Mouse (Mus musculus): ENCODE results near the gene Dpep2nb. TPM values are rescaled to one million over a fixed set of nuclear protein-coding genes. Genes with fewer than 3 reads are reported as not detected.
"Not testable (repeated sequence)": the region's sequence is repeated elsewhere in the genome, so short reads cannot be mapped to it uniquely, and the experiment has no call there.

Gene Dpep2nb
- polyA plus RNA-seq, 1 experiment from 2014 or later = not detected

GRCm38 (mm10) chr8:105991546-105991945 is 14.2 kb downstream of the Dpep2nb start:
- H3K79me2 ChIP-seq (ENCODE audit: inconsistent target) = peaks cover 18% of the 10 kb centered on the region
- peak overlapping the region; percentile 86 for H3K27ac ChIP-seq
- peaks cover 24% of the 10 kb centered on the region for H3K36me3 ChIP-seq (ENCODE audit: inconsistent target)
- peak overlapping the region; percentile 35 for H3K4me3 ChIP-seq (ENCODE audit: inconsistent target)
- WGBS (ENCODE audit: missing documents) = 25% methylated on average over 2 of the region's 2 CpGs

GRCm38 (mm10) chr8:105990856-105991387 is 14.9 kb downstream of the Dpep2nb start, which contains the start of gene Dus2:
TSS of gene Dus2 (plus strand) at chr8:105991337.
- Histone ChIP-seq H3K4me3 (ENCODE audit: inconsistent target) (peak within 1 kb of the TSS; percentile 35), H3K79me2 (ENCODE audit: inconsistent target) (peaks cover 18% of the 10 kb centered on the region), H3K36me3 (ENCODE audit: inconsistent target) (peaks cover 24% of the 10 kb centered on the region), H3K27ac (peak within 1 kb of the TSS; percentile 86)
- WGBS (ENCODE audit: missing documents) = 13% methylated on average over 15 of the region's 15 CpGs

DNA sequence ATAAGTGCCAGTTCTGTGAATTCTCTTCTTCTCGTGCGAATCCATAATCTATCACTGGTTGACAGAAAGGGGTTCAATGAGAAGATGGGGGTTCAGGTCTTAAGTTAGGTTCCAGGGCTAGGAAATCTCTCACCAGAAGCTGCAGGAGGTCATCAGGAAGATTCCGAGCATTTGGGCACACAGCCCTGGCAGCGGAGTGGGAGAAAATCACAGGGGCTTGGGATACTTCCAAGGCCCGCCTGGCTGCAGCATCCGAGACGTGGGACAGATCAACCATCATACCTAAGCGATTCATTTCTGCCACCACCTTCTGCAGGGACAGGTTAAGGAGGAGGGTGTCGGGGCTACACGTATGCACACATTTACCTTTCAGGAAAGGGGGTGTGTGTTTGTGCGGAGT is 17.2 kb downstream of the Dpep2nb start:
- Histone ChIP-seq H3K36me3 (ENCODE audit: inconsistent target) (peaks cover 32% of the 10 kb centered on the region), H3K4me3 (ENCODE audit: inconsistent target) (no peak overlapping the region), H3K27ac (no peak overlapping the region), H3K79me2 (ENCODE audit: inconsistent target) (peaks cover 18% of the 10 kb centered on the region)
- 94% methylated on average over 11 of the region's 11 CpGs for WGBS (ENCODE audit: missing documents)

DNA sequence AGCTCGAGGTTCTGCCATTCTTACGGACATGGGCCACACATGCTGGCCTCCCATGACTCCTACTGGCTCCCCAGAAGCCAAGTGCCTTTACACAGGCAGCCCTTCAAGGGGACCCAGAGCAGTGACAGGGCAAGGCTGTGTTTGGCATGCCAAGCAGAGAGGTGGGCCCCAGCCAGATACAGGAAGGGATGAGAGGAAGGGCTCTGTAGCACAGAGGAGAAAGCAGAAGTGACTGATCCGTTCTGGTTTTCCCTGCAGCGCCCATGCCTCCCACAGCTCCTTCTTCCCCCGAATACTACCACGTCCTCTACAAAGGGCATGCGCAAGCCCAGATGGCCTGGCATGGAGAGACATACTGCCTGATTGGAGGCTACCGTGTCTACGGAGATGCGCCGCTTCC is 22.4 kb downstream of the Dpep2nb start:
- not testable (repeated sequence) for H3K4me3 ChIP-seq (ENCODE audit: inconsistent target); H3K79me2 ChIP-seq (ENCODE audit: inconsistent target)
- H3K36me3 ChIP-seq (ENCODE audit: inconsistent target) = peaks cover 22% of the 10 kb centered on the region
- WGBS (ENCODE audit: missing documents) = 35% methylated on average over 5 of the region's 11 CpGs
- H3K27ac ChIP-seq = peak overlapping the region; percentile 48

DNA sequence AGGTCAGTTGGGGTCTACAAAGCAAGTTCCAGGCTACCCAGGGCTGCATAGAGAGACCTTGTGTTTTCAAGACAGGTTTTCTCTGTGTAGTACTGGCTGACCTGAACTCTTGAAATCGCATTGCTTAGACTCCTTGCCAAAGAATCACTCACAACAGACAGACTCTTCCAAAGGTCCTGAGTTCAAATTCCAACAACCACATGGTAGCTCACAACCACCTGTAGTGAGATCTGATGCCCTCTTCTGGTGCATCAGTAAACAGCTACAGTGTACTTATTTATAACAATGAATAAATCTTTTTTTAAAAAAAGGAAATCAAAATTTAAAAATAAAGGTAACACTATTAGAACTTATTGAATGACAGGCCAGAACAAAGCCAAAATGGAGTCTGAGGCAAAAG is 24.6 kb downstream of the Dpep2nb start:
- peaks cover 8% of the 10 kb centered on the region; the same call in 1 of the 2 replicates for H3K36me3 ChIP-seq (ENCODE audit: inconsistent target)
- H3K79me2 ChIP-seq (ENCODE audit: inconsistent target) = no peaks in the 10 kb centered on the region
- H3K4me3 ChIP-seq (ENCODE audit: inconsistent target) = no peak overlapping the region
- no peak overlapping the region for H3K27ac ChIP-seq
- 89% methylated on average over 1 of the region's 1 CpGs for WGBS (ENCODE audit: missing documents)

- 96% methylated on average over 14 of the region's 15 CpGs for WGBS (ENCODE audit: missing documents)
- no peak within 1 kb of the TSS for H3K27ac ChIP-seq
These were observed 26.4 kb downstream of the Dpep2nb start, which contains the start of gene Dpep3 for GRCm38 (mm10) chr8:105979325-105979724. TSS of gene Dpep3 (minus strand) at chr8:105979429.

GRCm38 (mm10) chr8:105975363-105975762 is 30.4 kb downstream of the Dpep2nb start:
- Histone ChIP-seq H3K4me3 (ENCODE audit: inconsistent target) (no peak overlapping the region), H3K79me2 (ENCODE audit: inconsistent target) (no peaks in the 10 kb centered on the region), H3K27ac (no peak overlapping the region), H3K36me3 (ENCODE audit: inconsistent target) (no peaks in the 10 kb centered on the region)
- 87% methylated on average over 7 of the region's 7 CpGs for WGBS (ENCODE audit: missing documents)

More at GRCm38 (mm10) chr8:105979325-105979724, 26.4 kb downstream of the Dpep2nb start, which contains the start of gene Dpep3:
- H3K36me3 ChIP-seq (ENCODE audit: inconsistent target) = no peaks in the 10 kb centered on the region
- H3K4me3 ChIP-seq (ENCODE audit: inconsistent target) = no peak within 1 kb of the TSS
- H3K79me2 ChIP-seq (ENCODE audit: inconsistent target) = no peaks in the 10 kb centered on the region

DNA sequence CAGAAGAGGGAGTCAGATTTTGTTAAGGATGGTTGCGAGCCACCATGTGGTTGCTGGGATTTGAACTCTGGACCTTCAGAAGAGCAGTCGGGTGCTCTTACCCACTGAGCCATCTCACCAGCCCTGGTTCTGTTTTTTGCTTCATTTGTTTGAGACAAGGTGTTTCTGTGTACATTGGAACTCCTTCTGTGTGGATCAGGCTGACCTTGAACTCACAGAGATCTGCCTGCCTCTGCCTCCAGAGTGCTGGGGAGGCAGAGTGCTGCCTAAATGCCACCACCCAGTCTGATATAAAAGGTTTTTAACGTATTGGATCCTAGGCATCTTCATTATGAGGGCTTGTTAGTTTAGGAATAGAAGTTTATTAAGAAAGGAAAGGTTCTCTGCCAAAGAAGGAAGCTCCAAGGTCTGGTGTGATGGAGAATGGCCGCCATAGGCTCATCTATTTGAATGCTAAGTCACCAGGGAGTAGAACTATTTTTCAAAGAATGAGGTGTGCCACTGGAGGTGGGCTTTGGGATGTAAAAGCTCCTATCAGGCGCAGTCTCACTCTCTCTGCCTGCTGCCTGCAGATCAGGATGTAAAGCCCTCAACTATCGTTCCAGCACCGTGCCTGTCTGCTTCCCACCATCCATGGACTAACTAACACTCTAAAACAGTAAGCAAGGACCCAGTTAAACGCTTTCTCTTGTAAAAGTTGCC is 34.6 kb downstream of the Dpep2nb start:
- WGBS (ENCODE audit: missing documents) = 87% methylated on average over 7 of the region's 8 CpGs
- H3K79me2 ChIP-seq (ENCODE audit: inconsistent target) = no peaks in the 10 kb centered on the region
- no peaks in the 10 kb centered on the region for H3K36me3 ChIP-seq (ENCODE audit: inconsistent target)
- H3K27ac ChIP-seq = no peak overlapping the region
- H3K4me3 ChIP-seq (ENCODE audit: inconsistent target) = no peak overlapping the region

GRCm38 (mm10) chr8:105969367-105969766 is 36.4 kb downstream of the Dpep2nb start:
- Histone ChIP-seq H3K4me3 (ENCODE audit: inconsistent target) (no peak overlapping the region), H3K27ac (no peak overlapping the region), H3K79me2 (ENCODE audit: inconsistent target) (peaks cover 11% of the 10 kb centered on the region), H3K36me3 (ENCODE audit: inconsistent target) (no peaks in the 10 kb centered on the region)
- 100% methylated on average over 1 of the region's 1 CpGs for whole genome bisulfite sequencing (ENCODE audit: missing documents)

GRCm38 (mm10) chr8:105966692-105967311 is 39.0 kb downstream of the Dpep2nb start:
- H3K4me3 ChIP-seq (ENCODE audit: inconsistent target) = no peak overlapping the region; the same call in 1 of the 2 replicates
- WGBS (ENCODE audit: missing documents) = 36% methylated on average over 19 of the region's 19 CpGs

DNA sequence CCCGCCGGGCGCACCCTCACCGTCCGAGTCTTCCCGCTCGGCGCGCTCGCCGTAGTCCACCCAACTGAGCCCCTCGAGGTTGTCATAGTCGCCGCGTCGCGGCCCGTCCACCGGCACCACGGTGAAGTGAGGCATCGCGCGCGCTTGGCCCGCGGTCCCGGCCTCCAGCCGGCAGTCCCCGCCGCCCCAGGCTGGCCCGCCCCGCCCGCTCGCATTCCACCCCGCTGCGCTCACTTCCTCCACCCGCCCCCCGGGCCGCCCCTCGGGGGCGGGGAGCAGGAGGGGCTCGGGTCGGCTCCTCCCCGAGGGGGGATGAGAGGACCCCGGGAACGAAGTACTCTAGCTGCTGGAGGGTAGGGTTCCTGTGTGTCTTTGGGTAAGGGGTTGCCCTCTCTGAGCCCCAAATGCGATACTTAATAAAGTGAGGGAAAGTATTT is 39.9 kb downstream of the Dpep2nb start, which contains the start of gene Slc12a4:
Gene Slc12a4, minus strand, starts transcription at position 193 of the 437 bp plus-strand sequence.
- Histone ChIP-seq H3K4me3 (ENCODE audit: inconsistent target) (peak within 1 kb of the TSS; percentile 44), H3K36me3 (ENCODE audit: inconsistent target) (no peaks in the 10 kb centered on the region), H3K27ac (no peak within 1 kb of the TSS), H3K79me2 (ENCODE audit: inconsistent target) (peaks cover 45% of the 10 kb centered on the region)
- WGBS (ENCODE audit: missing documents) = 0% methylated on average over 35 of the region's 47 CpGs

More at GRCm38 (mm10) chr8:105966692-105967311, 39.0 kb downstream of the Dpep2nb start:
- no peaks in the 10 kb centered on the region for H3K36me3 ChIP-seq (ENCODE audit: inconsistent target)
- H3K79me2 ChIP-seq (ENCODE audit: inconsistent target) = peaks cover 36% of the 10 kb centered on the region
- H3K27ac ChIP-seq = no peak overlapping the region

- Histone ChIP-seq H3K79me2 (ENCODE audit: inconsistent target) (peaks cover 47% of the 10 kb centered on the region), H3K4me3 (ENCODE audit: inconsistent target) (peak overlapping the region; percentile 44), H3K36me3 (ENCODE audit: inconsistent target) (no peaks in the 10 kb centered on the region), H3K27ac (no peak overlapping the region)
- 7% methylated on average over 40 of the region's 40 CpGs for WGBS (ENCODE audit: missing documents)
These were observed 40.4 kb downstream of the Dpep2nb start for GRCm38 (mm10) chr8:105965266-105965904.

- 82% methylated on average over 12 of the region's 12 CpGs for WGBS (ENCODE audit: missing documents)
- peaks cover 47% of the 10 kb centered on the region for H3K79me2 ChIP-seq (ENCODE audit: inconsistent target)
- no peaks in the 10 kb centered on the region for H3K36me3 ChIP-seq (ENCODE audit: inconsistent target)
- H3K27ac ChIP-seq = no peak overlapping the region
- peak overlapping the region; percentile 44; the same call in 1 of the 2 replicates for H3K4me3 ChIP-seq (ENCODE audit: inconsistent target)
These were observed 41.1 kb downstream of the Dpep2nb start for GRCm38 (mm10) chr8:105964506-105965265.

GRCm38 (mm10) chr8:105961536-105961935 is 44.2 kb downstream of the Dpep2nb start:
- Histone ChIP-seq H3K4me3 (ENCODE audit: inconsistent target) (no peak overlapping the region), H3K27ac (no peak overlapping the region), H3K36me3 (ENCODE audit: inconsistent target) (no peaks in the 10 kb centered on the region), H3K79me2 (ENCODE audit: inconsistent target) (peaks cover 47% of the 10 kb centered on the region)
- WGBS (ENCODE audit: missing documents) = 88% methylated on average over 10 of the region's 10 CpGs

All from macrophage (primary cell).